Mouse (Mus musculus) MEL (cell line): ENCODE results near the gene Oasl2. TPM values are rescaled to one million over a fixed set of nuclear protein-coding genes. Genes with fewer than 3 reads are reported as not detected.

Experiments
- DNase-seq: peaks from one replicate; pipeline ENCODE4 v3.0.0; 2011; ENCODE audit warnings: low read depth, low spot score
- H3K27ac ChIP-seq: 2 replicates; pipeline ENCODE4 v1.5.1; 2012; ENCODE audit warnings: low read depth, mild to moderate bottlenecking, control low read depth, low read length, moderate library complexity; ENCODE audit not compliant: control insufficient read depth
- H3K27me3 ChIP-seq, 2 experiments: fragments of 150-350 bp in 1 of 2; sonication (generic) in 1 of 2; 2 replicates each; pipeline ENCODE4 v1.6.1; 2012; ENCODE audit warnings: low read length in 2 of 2, mild to moderate bottlenecking in 2 of 2, improper control_type of control experiment in 1 of 2, moderate library complexity in 1 of 2; ENCODE audit not compliant: insufficient read depth in 2 of 2, control insufficient read depth in 1 of 2
- H3K36me3 ChIP-seq, 2 experiments: 2 replicates each; pipeline ENCODE4 v1.6.1; 2012 to 2014; ENCODE audit warnings: low read length in 2 of 2, improper control_type of control experiment in 1 of 2, inconsistent platforms in 1 of 2, mild to moderate bottlenecking in 1 of 2; ENCODE audit not compliant: insufficient read depth in 2 of 2, control insufficient read depth in 1 of 2
- H3K4me1 ChIP-seq, 2 experiments: fragments of 150-350 bp in 1 of 2; sonication (generic) in 1 of 2; 2 replicates each; pipeline ENCODE4 v1.6.1; 2012; ENCODE audit warnings: low read length in 2 of 2, improper control_type of control experiment in 1 of 2, mild to moderate bottlenecking in 1 of 2; ENCODE audit not compliant: insufficient read depth in 2 of 2, control insufficient read depth in 1 of 2
- H3K4me3 ChIP-seq, 2 experiments: fragments of 150-350 bp in 1 of 2; sonication (generic) in 1 of 2; 2 replicates each; pipeline ENCODE4 v1.5.1; 2012; ENCODE audit warnings: low read depth in 2 of 2, low read length in 2 of 2, mild to moderate bottlenecking in 2 of 2, moderate library complexity in 2 of 2, control low read depth in 1 of 2, improper control_type of control experiment in 1 of 2; ENCODE audit not compliant: control insufficient read depth in 1 of 2, insufficient read depth in 1 of 2
- H3K79me2 ChIP-seq: 2 replicates; pipeline ENCODE4 v1.6.1; 2012; ENCODE audit warnings: mild to moderate bottlenecking, low read length, moderate library complexity; ENCODE audit not compliant: control insufficient read depth, poor library complexity, insufficient read depth
- H3K9ac ChIP-seq: 2 replicates; pipeline ENCODE4 v1.6.1; 2012; ENCODE audit warnings: low read depth, mild to moderate bottlenecking, control low read depth, low read length, moderate library complexity; ENCODE audit not compliant: control insufficient read depth, poor library complexity, severe bottlenecking
- H3K9me3 ChIP-seq: fragments of 150-350 bp; sonication (generic); replicated peaks from 2 replicates; pipeline ENCODE4 v1.6.1; 2012; ENCODE audit warnings: mild to moderate bottlenecking, low read length, improper control_type of control experiment, moderate library complexity; ENCODE audit not compliant: insufficient read depth
- CHD1 ChIP-seq: IDR thresholded peaks from 2 replicates; pipeline ENCODE4 v1.6.1; 2012; ENCODE audit warnings: low read depth, mild to moderate bottlenecking, inconsistent platforms, low read length, improper control_type of control experiment
- CHD2 ChIP-seq: IDR thresholded peaks from 2 replicates; pipeline ENCODE4 v1.6.1; 2011; ENCODE audit warnings: low read length, improper control_type of control experiment
- CTCF ChIP-seq, 3 experiments: IDR thresholded peaks in 2 of 3; conservative IDR thresholded peaks in 1 of 3; 2 replicates each; pipeline ENCODE4 v1.5.1; 2011 to 2012; ENCODE audit warnings: low read length in 3 of 3, low read depth in 2 of 3, mild to moderate bottlenecking in 2 of 3, improper control_type of control experiment in 1 of 3, inconsistent platforms in 1 of 3, mixed read lengths in 1 of 3, moderate library complexity in 1 of 3; ENCODE audit not compliant: control insufficient read depth in 1 of 3, insufficient read depth in 1 of 3, poor library complexity in 1 of 3, severe bottlenecking in 1 of 3
- E2F4 ChIP-seq: IDR thresholded peaks from 2 replicates; pipeline ENCODE4 v1.6.1; 2011; ENCODE audit warnings: low read depth, low read length, improper control_type of control experiment, borderline replicate concordance
- ELF1 ChIP-seq: IDR thresholded peaks from 2 replicates; pipeline ENCODE4 v1.6.1; 2014; ENCODE audit warnings: low read depth, mild to moderate bottlenecking, inconsistent platforms, low read length, improper control_type of control experiment, moderate library complexity
- EP300 ChIP-seq, 2 experiments: IDR thresholded peaks; 2 replicates each; pipeline ENCODE4 v1.6.1; 2011; ENCODE audit warnings: improper control_type of control experiment in 2 of 2, low read length in 2 of 2, low read depth in 1 of 2, mild to moderate bottlenecking in 1 of 2
- GABPA ChIP-seq: IDR thresholded peaks from 2 replicates; pipeline ENCODE4 v1.6.1; 2012; ENCODE audit warnings: low read depth, mild to moderate bottlenecking, inconsistent platforms, low read length, improper control_type of control experiment, moderate library complexity
- GATA1 ChIP-seq: IDR thresholded peaks from 2 replicates; pipeline ENCODE4 v1.6.1; 2011; ENCODE audit warnings: low read depth, low read length, improper control_type of control experiment
- JUND ChIP-seq: IDR thresholded peaks from 2 replicates; pipeline ENCODE4 v1.6.1; 2011; ENCODE audit warnings: low read depth, mild to moderate bottlenecking, improper control_type of control experiment, low read length
- KAT2A ChIP-seq: conservative IDR thresholded peaks from 2 replicates; pipeline ENCODE4 v1.6.1; 2012; ENCODE audit warnings: low read depth, low read length, improper control_type of control experiment, inconsistent platforms
- MAZ ChIP-seq: IDR thresholded peaks from 2 replicates; pipeline ENCODE4 v1.6.1; 2012; ENCODE audit warnings: low read depth, mild to moderate bottlenecking, inconsistent platforms, low read length, improper control_type of control experiment
- MEF2A ChIP-seq: IDR thresholded peaks from 2 replicates; pipeline ENCODE4 v1.6.1; 2014; ENCODE audit warnings: low read depth, mild to moderate bottlenecking, inconsistent platforms, low read length, improper control_type of control experiment; ENCODE audit not compliant: poor library complexity, insufficient replicate concordance, severe bottlenecking; ENCODE audit errors: extremely low read depth
- MYC ChIP-seq: IDR thresholded peaks from 2 replicates; pipeline ENCODE4 v1.6.1; 2011; ENCODE audit warnings: low read depth, mild to moderate bottlenecking, low read length, improper control_type of control experiment, moderate library complexity
- NRF1 ChIP-seq: IDR thresholded peaks from 2 replicates; pipeline ENCODE4 v1.6.1; 2014; ENCODE audit warnings: low read depth, mild to moderate bottlenecking, inconsistent platforms, low read length, improper control_type of control experiment, moderate library complexity; ENCODE audit not compliant: poor library complexity, insufficient read depth, severe bottlenecking
- POLR2A ChIP-seq, 2 experiments: IDR thresholded peaks; 2 replicates each; pipeline ENCODE4 v1.6.1; 2011 to 2012; ENCODE audit warnings: low read length in 2 of 2, mild to moderate bottlenecking in 2 of 2, control low read depth in 1 of 2, improper control_type of control experiment in 1 of 2, low read depth in 1 of 2, moderate library complexity in 1 of 2; ENCODE audit not compliant: control insufficient read depth in 1 of 2, insufficient read depth in 1 of 2, poor library complexity in 1 of 2
- POLR2AphosphoS2 ChIP-seq: IDR thresholded peaks from 2 replicates; pipeline ENCODE4 v1.6.1; 2011; ENCODE audit warnings: low read length, improper control_type of control experiment
- POLR2AphosphoS5 ChIP-seq: IDR thresholded peaks from 2 replicates; pipeline ENCODE4 v1.6.1; 2012; ENCODE audit warnings: low read depth, borderline replicate concordance, mild to moderate bottlenecking, inconsistent platforms, low read length, moderate library complexity, mixed read lengths
- RAD21 ChIP-seq: IDR thresholded peaks from 2 replicates; pipeline ENCODE4 v1.6.1; 2011; ENCODE audit warnings: mild to moderate bottlenecking, low read depth, low read length, improper control_type of control experiment
- RCOR1 ChIP-seq: IDR thresholded peaks from 2 replicates; pipeline ENCODE4 v1.6.1; 2012; ENCODE audit warnings: low read depth, mild to moderate bottlenecking, inconsistent platforms, low read length, improper control_type of control experiment
- SMC3 ChIP-seq: IDR thresholded peaks from 2 replicates; pipeline ENCODE4 v1.6.1; 2011; ENCODE audit warnings: low read depth, low read length, improper control_type of control experiment
- TAL1 ChIP-seq: IDR thresholded peaks from 2 replicates; pipeline ENCODE4 v1.6.1; 2012; ENCODE audit warnings: mild to moderate bottlenecking, inconsistent platforms, low read length, moderate library complexity, mixed read lengths
- TBP ChIP-seq: IDR thresholded peaks from 2 replicates; pipeline ENCODE4 v1.8.0; 2011; ENCODE audit warnings: low read depth, low read length, improper control_type of control experiment
- TCF12 ChIP-seq: IDR thresholded peaks from 2 replicates; pipeline ENCODE4 v1.6.1; 2014; ENCODE audit warnings: low read depth, mild to moderate bottlenecking, inconsistent platforms, low read length, improper control_type of control experiment, moderate library complexity
- USF1 ChIP-seq: IDR thresholded peaks from 2 replicates; pipeline ENCODE4 v1.6.1; 2014; ENCODE audit warnings: low read depth, mild to moderate bottlenecking, inconsistent platforms, low read length, improper control_type of control experiment, moderate library complexity
- USF2 ChIP-seq, 2 experiments: IDR thresholded peaks; 2 replicates each; pipeline ENCODE4 v1.6.1; 2011 to 2012; ENCODE audit warnings: improper control_type of control experiment in 2 of 2, low read length in 2 of 2, borderline replicate concordance in 1 of 2, inconsistent platforms in 1 of 2, low read depth in 1 of 2, mild to moderate bottlenecking in 1 of 2; ENCODE audit not compliant: insufficient read depth in 1 of 2
- ZC3H11A ChIP-seq: IDR thresholded peaks from 2 replicates; pipeline ENCODE4 v1.6.1; 2012; ENCODE audit warnings: low read depth, mild to moderate bottlenecking, inconsistent platforms, low read length, improper control_type of control experiment
- ZKSCAN1 ChIP-seq: IDR thresholded peaks from 2 replicates; pipeline ENCODE4 v1.6.1; 2012; ENCODE audit warnings: low read depth, mild to moderate bottlenecking, inconsistent platforms, low read length, improper control_type of control experiment, moderate library complexity
- ZMIZ1 ChIP-seq: IDR thresholded peaks from 2 replicates; pipeline ENCODE4 v1.6.1; 2012; ENCODE audit warnings: low read depth, mild to moderate bottlenecking, inconsistent platforms, low read length, improper control_type of control experiment, moderate library complexity
- ZNF384 ChIP-seq: IDR thresholded peaks from 2 replicates; pipeline ENCODE4 v1.6.1; 2012; ENCODE audit warnings: low read depth, mild to moderate bottlenecking, inconsistent platforms, low read length, improper control_type of control experiment
- polyA plus RNA-seq, 2 experiments: library from polyadenylated mRNA; stranded (reverse) in 1 of 2; unstranded in 1 of 2; fragments of >175 nt in 1 of 2; fragments of >200 nt in 1 of 2; gene quantifications; 2 replicates each; pipeline versions ENCODE4 v1.2.1 to v1.2.4; 2012; ENCODE audit warnings: low replicate concordance in 2 of 2, low read depth in 1 of 2; ENCODE audit not compliant: insufficient read length in 2 of 2, insufficient read depth in 1 of 2, missing spikeins in 1 of 2
- total RNA-seq: library from RNA; depleted of rRNA; stranded (reverse); fragments of 300-350 nt; gene quantifications from 2 replicates; pipeline ENCODE4 v1.2.3, GENCODE M21; 2012

Oasl2 gene
- total and polyA plus RNA-seq, 3 experiments, result 0.27 to 0.63 TPM; not detected in 1

- Histone ChIP-seq H3K27me3 (0 out of 4 replicates have a peak, but pooled peaks cover 0 to under 1% of the 10 kb centered on the region in 2 experiments), H3K79me2 (no peaks in the 10 kb centered on the region), H3K9me3 (no peaks in the 10 kb centered on the region), H3K27ac (no peak overlapping the region), H3K9ac (no peak overlapping the region), H3K4me1 (no peaks in the 10 kb centered on the region)
- no peak for DNase-seq
- TF ChIP-seq EP300 (IDR thresholded peaks at IDR 0.05; ENCODE audit: low read depth in 1 of 2, low read length in 2 of 2), result no peak
- TF ChIP-seq MAZ, result no peak
- TF ChIP-seq TBP, result no peak
- no peak for TF ChIP-seq TCF12
- no peak for TF ChIP-seq USF1
- TF ChIP-seq POLR2A (IDR thresholded peaks at IDR 0.05; ENCODE audit: control insufficient read depth in 1 of 2, insufficient read depth in 1 of 2, low read depth in 1 of 2, low read length in 2 of 2, poor library complexity in 1 of 2), result no peak
- no peak for TF ChIP-seq TAL1
- TF ChIP-seq E2F4, result no peak
- TF ChIP-seq POLR2AphosphoS5, result no peak
- no peak for TF ChIP-seq GATA1
- TF ChIP-seq NRF1, result no peak
- TF ChIP-seq CTCF (IDR thresholded peaks at IDR 0.05 in 2 of 3, conservative IDR thresholded peaks at IDR 0.05 in 1 of 3; ENCODE audit: control insufficient read depth in 1 of 3, insufficient read depth in 1 of 3, low read depth in 2 of 3, low read length in 3 of 3, poor library complexity in 1 of 3, severe bottlenecking in 1 of 3), result peak in 2 of 3 experiments; percentile 34 to 42; a peak in 4 of 6 replicates
- TF ChIP-seq MEF2A, result no peak
- no peak for TF ChIP-seq USF2 (IDR thresholded peaks at IDR 0.05; ENCODE audit: borderline replicate concordance in 1 of 2, insufficient read depth in 1 of 2, low read depth in 1 of 2, low read length in 2 of 2)
- TF ChIP-seq RAD21, result peak; percentile 35
- peak; percentile 29 for TF ChIP-seq SMC3
- TF ChIP-seq GABPA, result no peak
- no peak for TF ChIP-seq POLR2AphosphoS2
- TF ChIP-seq KAT2A, result no peak
- no peak for TF ChIP-seq RCOR1
- peak; percentile 20; the same call in 1 of the 2 replicates for TF ChIP-seq ZC3H11A
- TF ChIP-seq, all 39 proteins: peak for 4
- H3K36me3 ChIP-seq, result no peaks in the 10 kb centered on the region
- H3K4me3 ChIP-seq, result no peak overlapping the region
Observed at GRCm38 (mm10) chr5:114875858-114876257, 20.9 kb upstream of the Oasl2 start.

GRCm38 (mm10) chr5:114876331-114876730 is 20.4 kb upstream of the Oasl2 start:
- Histone ChIP-seq H3K9ac (no peak overlapping the region), H3K36me3 (no peaks in the 10 kb centered on the region), H3K79me2 (no peaks in the 10 kb centered on the region), H3K9me3 (no peaks in the 10 kb centered on the region), H3K27ac (no peak overlapping the region), H3K4me3 (no peak overlapping the region), H3K4me1 (no peaks in the 10 kb centered on the region), H3K27me3 (no peaks in the 10 kb centered on the region)
- TF ChIP-seq MYC (no peak), SMC3 (no peak), USF2 (IDR thresholded peaks at IDR 0.05; ENCODE audit: borderline replicate concordance in 1 of 2, insufficient read depth in 1 of 2, low read depth in 1 of 2, low read length in 2 of 2) (no peak), CHD1 (no peak), ZKSCAN1 (no peak), MAZ (no peak), ZMIZ1 (no peak), CHD2 (no peak), EP300 (IDR thresholded peaks at IDR 0.05; ENCODE audit: low read depth in 1 of 2, low read length in 2 of 2) (no peak), TCF12 (no peak), JUND (no peak), ZNF384 (no peak), GATA1 (no peak), ELF1 (no peak)
- no peak for DNase-seq
